ENCODE assay signal across 16 mouse cellular contexts in the genomic region with DNA sequence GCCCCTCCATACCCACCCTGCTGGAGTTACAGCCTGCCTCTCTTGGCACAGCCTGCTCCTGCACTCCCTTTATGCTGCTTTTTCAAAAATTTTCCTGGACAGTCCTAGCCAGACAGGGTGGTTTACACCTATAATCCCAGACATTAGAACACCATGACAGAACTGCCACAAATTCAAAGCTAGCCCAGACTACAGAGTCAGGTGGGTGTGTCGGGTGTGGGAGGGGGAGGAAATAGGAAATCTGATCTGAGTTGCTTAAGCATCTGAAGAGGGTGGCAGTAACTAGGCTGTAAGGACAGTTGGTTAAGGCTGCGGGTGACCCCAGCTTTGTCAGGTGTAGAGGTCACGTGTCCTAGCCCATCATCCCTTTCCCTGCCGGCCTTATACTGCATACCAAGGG. TPM values are rescaled to one million over a fixed set of nuclear protein-coding genes. Genes with fewer than 3 reads are reported as not detected.
DNase-seq lines count a peak whose midpoint lies in the region; ATAC-seq and TF ChIP-seq lines count a peak whose summit lies in the region.
"Had no signal": no experiment of that assay in that cellular context is flagged by ENCODE, and none has a peak within 500 bp of the region (broad histone marks: within the 10 kb centered on the region; RNA-seq: fewer than 3 reads in every experiment).

No protein-coding gene starts in this region.

- intact Hi-C loops in left cerebral cortex, adult 2 months (cut with DNase I), result no loop called here

- H3K4me2 ChIP-seq in heart, embryonic 13.5 days, result no peak overlapping the region
- no peak overlapping the region for H3K4me2 ChIP-seq in lung, embryonic 16.5 days (ENCODE audit: low read depth, low read length)
- no peak overlapping the region for H3K4me2 ChIP-seq in intestine, embryonic 16.5 days (ENCODE audit: low read depth, low read length)

- 43% methylated on average over 4 of the region's 4 CpGs for WGBS in heart, embryonic 13.5 days
- 54% methylated on average over 4 of the region's 4 CpGs for WGBS in lung, embryonic 16.5 days
- WGBS in lung, adult 2 months, result 45% methylated on average over 4 of the region's 4 CpGs
- 55% methylated on average over 4 of the region's 4 CpGs for WGBS in intestine, embryonic 16.5 days

- H3K4me3 ChIP-seq in heart, embryonic 13.5 days, result no peak overlapping the region
- H3K4me3 ChIP-seq in lung, embryonic 16.5 days (ENCODE audit: low read length), result no peak overlapping the region
- no peak overlapping the region for H3K4me3 ChIP-seq in lung, adult 2 months (replicated peaks; ENCODE audit: extremely low read depth, low read depth, low read length)
- no peak overlapping the region for H3K4me3 ChIP-seq in intestine, embryonic 16.5 days (ENCODE audit: low read length)
- no peak overlapping the region for H3K4me3 ChIP-seq in left cerebral cortex, adult 2 months

- no peaks in the 10 kb centered on the region for H3K27me3 ChIP-seq in heart, embryonic 13.5 days (replicated peaks)
- H3K27me3 ChIP-seq in lung, embryonic 16.5 days (ENCODE audit: control insufficient read depth, insufficient read depth, low read depth, low read length), result no peaks in the 10 kb centered on the region
- H3K27me3 ChIP-seq in intestine, embryonic 16.5 days (replicated peaks; ENCODE audit: control insufficient read depth, insufficient read depth, low read length), result no peaks in the 10 kb centered on the region

- no peaks in the 10 kb centered on the region for H3K36me3 ChIP-seq in heart, embryonic 13.5 days
- H3K36me3 ChIP-seq in lung, embryonic 16.5 days (ENCODE audit: control insufficient read depth, insufficient read depth, low read length), result no peaks in the 10 kb centered on the region; the same call in 1 of the 2 replicates
- no peaks in the 10 kb centered on the region for H3K36me3 ChIP-seq in intestine, embryonic 16.5 days (ENCODE audit: control insufficient read depth, insufficient read depth, low read length)

- H3K4me1 ChIP-seq in heart, embryonic 13.5 days, result peaks cover 39% of the 10 kb centered on the region
- H3K4me1 ChIP-seq in lung, embryonic 16.5 days (replicated peaks; ENCODE audit: control insufficient read depth, insufficient read depth, low read length), result no peaks in the 10 kb centered on the region; the same call in 1 of the 2 replicates
- peaks cover 2% of the 10 kb centered on the region; the same call in 1 of the 2 replicates for H3K4me1 ChIP-seq in lung, adult 2 months (ENCODE audit: control insufficient read depth, insufficient read depth, low read length)
- peaks cover 13% of the 10 kb centered on the region for H3K4me1 ChIP-seq in intestine, embryonic 16.5 days (ENCODE audit: control insufficient read depth, insufficient read depth, low read length)

- no peak for DNase-seq in heart, adult 8-10 months (ENCODE audit: low spot score)
- DNase-seq in lung, adult 2 months, result no peak
- peak; percentile 16 for DNase-seq in ES-CJ7 (ENCODE audit: low read depth, low spot score)
- no peak for DNase-seq in left cerebral cortex, adult 2 months (ENCODE audit: extremely low spot score in 1 of 2, low spot score in 2 of 2)
- DNase-seq: cerebellum, adult 9-10 months; heart, postnatal 10 days; liver, postnatal 0 days; spleen, adult 18-20 months; thymus, adult 18-20 months had no signal

- TF ChIP-seq CTCF in lung, adult 2 months (IDR thresholded peaks at IDR 0.05; ENCODE audit: insufficient read depth, low read length), result no peak
- no peak for TF ChIP-seq CTCF in left cerebral cortex, adult 2 months (IDR thresholded peaks at IDR 0.05)

- no peak overlapping the region; the same call in 1 of the 2 replicates for H3K9ac ChIP-seq in heart, embryonic 13.5 days
- no peak overlapping the region for H3K9ac ChIP-seq in lung, embryonic 16.5 days (ENCODE audit: low read length)
- H3K9ac ChIP-seq in intestine, embryonic 16.5 days (ENCODE audit: low read depth, low read length), result no peak overlapping the region
- H3K9ac ChIP-seq: liver, postnatal 0 days had no signal

- ATAC-seq in heart, embryonic 13.5 days (ENCODE audit: extremely low read depth, insufficient number of reproducible peaks, low FRiP score, low TSS enrichment), result peak; percentile 3; the same call in 1 of the 2 replicates
- peak; percentile 26; the same call in 1 of the 2 replicates for ATAC-seq in lung, embryonic 16.5 days (ENCODE audit: low read depth)
- ATAC-seq in intestine, embryonic 16.5 days, result peak; percentile 24
- no peak for ATAC-seq in megakaryocyte-erythroid progenitor cell, adult 5-6 weeks (replicated peaks; ENCODE audit: low FRiP score, low TSS enrichment, poor library complexity, severe bottlenecking)
- ATAC-seq: forebrain, embryonic 16.5 days; liver, postnatal 0 days had no signal

- H3K9me3 ChIP-seq in heart, embryonic 13.5 days, result no peaks in the 10 kb centered on the region
- H3K9me3 ChIP-seq in lung, embryonic 16.5 days (ENCODE audit: control insufficient read depth, low read length), result no peaks in the 10 kb centered on the region
- no peaks in the 10 kb centered on the region for H3K9me3 ChIP-seq in intestine, embryonic 16.5 days (ENCODE audit: control insufficient read depth, low read length)

- no peak for TF ChIP-seq POLR2A in lung, adult 2 months (IDR thresholded peaks at IDR 0.05; ENCODE audit: borderline replicate concordance, extremely low read depth, low read depth, low read length)

- H3K27ac ChIP-seq in heart, embryonic 13.5 days (replicated peaks), result peak overlapping the region; percentile 40; the same call in 1 of the 2 replicates
- no peak overlapping the region for H3K27ac ChIP-seq in lung, embryonic 16.5 days (ENCODE audit: low read length)
- no peak overlapping the region for H3K27ac ChIP-seq in intestine, embryonic 16.5 days (ENCODE audit: low read length)
- no peak overlapping the region for H3K27ac ChIP-seq in left cerebral cortex, adult 2 months

RNA-seq across cellular contexts. Expression of gene C1qtnf9, which starts 40.8 kb away (rescaled TPM):
- polyA plus RNA-seq in heart, embryonic 13.5 days (2015; fragmentation: Nextera tagmentation; extraction: Ambion mirVana), result 0.36 and 0.60 TPM in 2 replicates
- 10 to 100 TPM; 39.4 to 49.7 (median 43.6) TPM for total RNA-seq in heart, adult 8-10 months (2022)
- polyA plus RNA-seq in lung, embryonic 16.5 days (2015; fragmentation: Nextera tagmentation; extraction: Ambion mirVana), result 1.1 and 1.4 TPM in 2 replicates
- polyA plus RNA-seq in lung, adult 2 months (2012; rRNA removed), result 1.2 and 2.0 TPM in 2 replicates
- polyA plus RNA-seq in intestine, embryonic 16.5 days (2015; fragmentation: Nextera tagmentation; extraction: Ambion mirVana), result 1.7 TPM in 2 replicates
- total RNA-seq in megakaryocyte-erythroid progenitor cell, adult 5-6 weeks (2014; fragmentation: Nextera tagmentation), result not detected in 2 replicates
- total RNA-seq in megakaryocyte-erythroid progenitor cell, adult 5-6 weeks (2017), result not detected in 2 replicates
- under 1 TPM; 0.23 to 0.30 TPM for total RNA-seq in left cerebral cortex, adult 2 months (2021)
- total RNA-seq: left cerebral cortex, postnatal 10 days; monocyte, adult 5-6 weeks had no signal
- polyA plus RNA-seq: forebrain, embryonic 16.5 days had no signal

RNA-seq across cellular contexts. Expression of gene Mipep, which starts 57.2 kb away (rescaled TPM):
- polyA plus RNA-seq in heart, embryonic 13.5 days (2015; fragmentation: Nextera tagmentation; extraction: Ambion mirVana), result 24.5 and 27.4 TPM in 2 replicates
- 10 to 100 TPM; 70.6 to 75.9 (median 73.6) TPM for total RNA-seq in heart, adult 8-10 months (2022)
- polyA plus RNA-seq in lung, embryonic 16.5 days (2015; fragmentation: Nextera tagmentation; extraction: Ambion mirVana), result 20.8 and 21.5 TPM in 2 replicates
- polyA plus RNA-seq in lung, adult 2 months (2012; rRNA removed), result 7.6 and 9.1 TPM in 2 replicates
- polyA plus RNA-seq in intestine, embryonic 16.5 days (2015; fragmentation: Nextera tagmentation; extraction: Ambion mirVana), result 20.0 and 21.2 TPM in 2 replicates
- 15.8 and 19.6 TPM in 2 replicates for total RNA-seq in megakaryocyte-erythroid progenitor cell, adult 5-6 weeks (2014; fragmentation: Nextera tagmentation)
- total RNA-seq in megakaryocyte-erythroid progenitor cell, adult 5-6 weeks (2017), result 20.2 and 34.2 TPM in 2 replicates
- 10 to 100 TPM; 24.9 to 25.3 TPM for total RNA-seq in left cerebral cortex, adult 2 months (2021)
